Mouse (Mus musculus) brain, embryonic 14.5 days (tissue): ENCODE measurements around the gene Chd2.

Experiments used
- CTCF ChIP-seq: fragments of 200-500 bp; IDR thresholded peaks from 2 replicates; pipeline ENCODE4 v1.5.1; 2012; ENCODE audit warnings: inconsistent platforms, mild to moderate bottlenecking, moderate library complexity, borderline replicate concordance; ENCODE audit not compliant: insufficient read depth, insufficient read length; ENCODE audit errors: extremely low read depth
- POLR2A ChIP-seq: fragments of 200-500 bp; IDR thresholded peaks from 2 replicates; pipeline ENCODE4 v1.6.1; 2012; ENCODE audit warnings: mild to moderate bottlenecking, inconsistent platforms, borderline replicate concordance; ENCODE audit not compliant: poor library complexity, insufficient read depth, insufficient read length, severe bottlenecking; ENCODE audit errors: extremely low read depth

DNA sequence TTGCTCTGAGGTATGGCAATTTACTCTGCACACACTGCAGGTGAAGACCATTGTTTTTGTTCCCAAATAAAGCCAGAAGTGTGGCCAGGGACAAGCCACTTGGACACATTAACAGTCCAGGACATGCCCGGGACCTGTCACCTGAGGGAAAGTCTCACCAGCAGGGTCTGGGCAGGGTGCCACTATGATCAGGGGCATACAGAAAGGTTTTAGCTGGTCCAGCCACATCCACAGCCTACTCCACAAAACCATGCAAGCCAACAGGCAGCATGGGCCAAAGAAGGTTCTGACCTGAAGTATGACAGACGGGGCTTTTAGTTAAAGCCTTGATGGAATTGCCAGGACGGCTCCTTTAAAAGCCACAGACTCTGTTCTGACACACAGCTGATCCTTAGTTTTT lies 116.9 kb downstream of the Chd2 start:
- TF ChIP-seq CTCF (no peak), POLR2A (no peak)
